In the genomic region with DNA sequence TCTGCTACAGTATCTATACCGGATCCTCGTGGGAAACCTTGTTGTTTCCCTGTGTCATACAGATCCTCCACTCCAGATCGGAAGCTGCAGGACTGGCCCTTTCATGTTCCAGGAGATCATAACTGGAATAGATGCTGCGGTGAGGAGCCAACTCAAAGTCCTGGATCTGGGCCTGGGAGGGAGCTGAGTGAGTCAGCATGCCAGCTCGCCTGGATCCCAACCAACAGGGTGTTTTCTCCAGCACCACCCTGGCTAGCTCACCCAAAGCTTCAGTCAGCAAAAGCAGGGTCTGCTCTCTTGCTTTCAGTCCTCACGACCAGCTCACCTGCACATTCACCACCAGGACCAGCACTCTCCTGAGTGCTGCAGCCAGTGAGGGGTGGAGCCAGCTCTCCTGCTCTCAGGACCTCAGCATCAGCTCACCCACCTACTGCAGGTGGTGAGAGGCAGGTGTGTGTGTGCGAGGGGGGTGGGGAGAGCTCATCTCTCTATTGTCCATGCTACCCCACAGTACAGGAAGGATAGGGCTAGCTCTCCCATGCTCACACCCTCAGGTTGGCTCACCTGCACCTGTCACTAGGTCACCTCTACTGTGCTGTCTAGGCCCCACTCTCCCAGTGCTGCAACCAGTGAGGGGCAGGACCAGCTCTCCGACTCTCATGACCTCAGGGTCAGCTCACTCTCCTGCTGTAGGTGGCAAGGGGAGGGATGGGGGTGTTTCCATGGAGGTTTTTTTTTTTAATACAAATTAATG, we compare ENCODE assay signal across 10 mouse cellular contexts. TPM values are rescaled to one million over a fixed set of nuclear protein-coding genes. Genes with fewer than 3 reads are reported as not detected.
DNase-seq lines count a peak whose midpoint lies in the region; ATAC-seq lines count a peak whose summit lies in the region.
"Had no signal": no experiment of that assay in that cellular context is flagged by ENCODE, and none has a peak within 500 bp of the region (broad histone marks: within the 10 kb centered on the region; RNA-seq: fewer than 3 reads in every experiment).

No protein-coding gene starts in this region.

- no peak overlapping the region for H3K27ac ChIP-seq in forebrain, embryonic 16.5 days (ENCODE audit: low read length)
- no peak overlapping the region for H3K27ac ChIP-seq in forebrain, embryonic 10.5 days

- 76% methylated on average over 8 of the region's 8 CpGs for WGBS in forebrain, embryonic 16.5 days
- WGBS in forebrain, embryonic 10.5 days = 86% methylated on average over 8 of the region's 8 CpGs

- H3K9ac ChIP-seq in forebrain, embryonic 16.5 days (replicated peaks; ENCODE audit: low read depth, low read length) = no peak overlapping the region

- no peak for DNase-seq in forebrain, embryonic 10.5 days (ENCODE audit: extremely low spot score, low spot score)
- DNase-seq in 3134 (ENCODE audit: extremely low read depth, insufficient read length, low spot score) = peak; percentile 67
- DNase-seq in cerebellum, adult 9-10 months = peak; percentile 76
- DNase-seq in layer of hippocampus, adult 8-10 months (ENCODE audit: low spot score in 2 of 2) = peak; percentile 52 to 78
- DNase-seq in yolk sac, embryonic 10.5 days (ENCODE audit: low spot score) = no peak

- H3K27me3 ChIP-seq in forebrain, embryonic 16.5 days (replicated peaks; ENCODE audit: control insufficient read depth, insufficient read depth, low read length) = no peaks in the 10 kb centered on the region
- no peaks in the 10 kb centered on the region for H3K27me3 ChIP-seq in forebrain, embryonic 10.5 days (ENCODE audit: poor library complexity, severe bottlenecking)
- H3K27me3 ChIP-seq: CH12.LX had no signal

- H3K4me1 ChIP-seq in forebrain, embryonic 16.5 days (replicated peaks; ENCODE audit: control insufficient read depth, insufficient read depth, low read length) = 0 out of 2 replicates have a peak, but pooled peaks cover 2% of the 10 kb centered on the region
- H3K4me1 ChIP-seq in forebrain, embryonic 10.5 days = no peaks in the 10 kb centered on the region

- no peak overlapping the region for H3K4me2 ChIP-seq in forebrain, embryonic 16.5 days (ENCODE audit: low read length)

- H3K9me3 ChIP-seq in forebrain, embryonic 16.5 days (ENCODE audit: control insufficient read depth, low read length) = no peaks in the 10 kb centered on the region
- H3K9me3 ChIP-seq in forebrain, embryonic 10.5 days = no peaks in the 10 kb centered on the region

- peak; percentile 32 for ATAC-seq in forebrain, embryonic 16.5 days
- no peak for ATAC-seq in monocyte, adult 5-6 weeks (replicated peaks; ENCODE audit: insufficient number of reproducible peaks, low FRiP score, low TSS enrichment, poor library complexity, severe bottlenecking)
- no peak for ATAC-seq in erythroid progenitor cell, adult 5-6 weeks (replicated peaks; ENCODE audit: low FRiP score, poor library complexity, severe bottlenecking)

- no peak overlapping the region for H3K4me3 ChIP-seq in forebrain, embryonic 16.5 days (replicated peaks; ENCODE audit: low read length)
- no peak overlapping the region for H3K4me3 ChIP-seq in forebrain, embryonic 10.5 days

- peaks cover 31% of the 10 kb centered on the region for H3K36me3 ChIP-seq in forebrain, embryonic 16.5 days (ENCODE audit: control insufficient read depth, insufficient read depth)
- H3K36me3 ChIP-seq in forebrain, embryonic 10.5 days (replicated peaks) = peaks cover 67% of the 10 kb centered on the region

RNA-seq across cellular contexts. Expression of a gene that starts 10.6 kb away (rescaled TPM):
- polyA plus RNA-seq in forebrain, embryonic 16.5 days (2015; fragmentation: Nextera tagmentation; extraction: Ambion mirVana) = 0.09 and 0.27 TPM in 2 replicates
- polyA plus RNA-seq in forebrain, embryonic 10.5 days (2016; fragmentation: Nextera tagmentation; extraction: Ambion mirVana) = not detected in 2 replicates
- total RNA-seq in layer of hippocampus, adult 8-10 months (2022) = 10 to 100 TPM in 2 of 4 experiments, 1 to 10 TPM in 2; 1.5 to 19.0 (median 9.9) TPM
- total RNA-seq in monocyte, adult 5-6 weeks (2017) = not detected in 3 replicates
- total RNA-seq in erythroid progenitor cell, adult 5-6 weeks (2015; ENCODE audit: low replicate concordance) = not detected in 2 replicates
- not detected in 2 replicates for total RNA-seq in erythroid progenitor cell, adult 5-6 weeks (2017; ENCODE audit: low replicate concordance)
- total RNA-seq: CH12.LX had no signal

RNA-seq across cellular contexts. Expression of a gene that starts 25.9 kb away (rescaled TPM):
- polyA plus RNA-seq in forebrain, embryonic 16.5 days (2015; fragmentation: Nextera tagmentation; extraction: Ambion mirVana) = not detected in 2 replicates
- polyA plus RNA-seq in forebrain, embryonic 10.5 days (2016; fragmentation: Nextera tagmentation; extraction: Ambion mirVana) = not detected in 2 replicates
- not detected for total RNA-seq in layer of hippocampus, adult 8-10 months (2022)
- total RNA-seq in monocyte, adult 5-6 weeks (2017) = not detected in 3 replicates
- not detected in 2 replicates for total RNA-seq in erythroid progenitor cell, adult 5-6 weeks (2015; ENCODE audit: low replicate concordance)
- not detected in 2 replicates for total RNA-seq in erythroid progenitor cell, adult 5-6 weeks (2017; ENCODE audit: low replicate concordance)
- total RNA-seq: CH12.LX; common myeloid progenitor, adult 5-6 weeks had no signal

Comparison
In these comparisons a context has a peak if more than half of its experiments do, and no peak if none do; other contexts are left out.
1. DNase-seq: peak in 3134 (single experiment), cerebellum, adult 9-10 months (single experiment) and layer of hippocampus, adult 8-10 months (2 of 2); none in forebrain, embryonic 10.5 days (single experiment) and yolk sac, embryonic 10.5 days (single experiment).